Mouse (Mus musculus) liver, embryonic 14.5 days (tissue): ENCODE results near the gene Ctcf.

Source experiments
- CTCF ChIP-seq: IDR thresholded peaks from 2 replicates; pipeline ENCODE4 v1.5.1; 2016; ENCODE audit warnings: antibody characterized with exemption, low read depth, control low read depth
- EP300 ChIP-seq: IDR thresholded peaks from 2 replicates; pipeline ENCODE4 v1.6.1; 2016; ENCODE audit warnings: antibody characterized with exemption, low read depth

DNA sequence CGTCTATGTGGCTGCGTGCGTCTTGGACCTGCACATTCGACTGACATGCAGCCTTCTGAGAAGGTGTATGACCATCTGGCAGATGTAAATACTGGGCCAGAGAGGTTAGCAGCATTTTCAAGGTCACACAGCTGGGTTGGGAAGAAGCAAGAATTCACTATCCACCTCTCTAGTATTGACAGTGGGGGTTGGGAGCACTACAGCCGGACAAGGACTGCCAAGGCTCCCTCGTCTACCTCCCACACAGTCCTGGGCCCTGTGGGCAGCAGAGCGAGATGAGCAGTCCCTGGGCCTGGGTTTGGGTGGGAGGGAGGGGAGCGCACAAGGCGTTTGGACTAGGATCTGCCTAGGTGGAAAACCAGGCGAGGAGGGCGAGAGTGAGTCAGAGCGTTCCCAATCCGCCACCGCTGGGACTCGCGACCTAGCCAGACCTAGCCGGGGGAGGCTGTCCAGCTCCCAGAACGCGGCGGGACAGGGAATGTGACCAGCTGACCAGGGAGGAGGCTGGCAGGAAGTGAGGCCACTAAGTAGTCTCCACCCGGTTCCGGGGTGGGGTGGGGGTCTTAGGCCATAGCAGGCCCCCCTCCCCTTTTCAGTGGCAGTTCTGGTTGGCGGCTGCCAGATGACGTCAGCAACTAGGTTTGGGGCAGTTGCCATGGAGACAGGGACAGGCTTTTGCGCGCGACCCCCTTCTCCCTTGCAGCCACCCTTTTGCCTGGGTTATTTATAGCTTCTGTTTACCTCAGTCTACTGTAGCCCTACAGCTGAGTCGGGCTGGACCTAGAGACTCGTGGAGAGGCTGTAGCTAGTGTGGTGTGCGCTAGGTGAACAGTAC lies 30.0 kb upstream of the Ctcf start:
- TF ChIP-seq EP300 (no peak), CTCF (no peak)
